Mouse (Mus musculus): ENCODE data around the gene Mrpl55. TPM values are rescaled to one million over a fixed set of nuclear protein-coding genes. Genes with fewer than 3 reads are reported as not detected.

Gene Mrpl55
- polyA plus RNA-seq, 1 experiment from 2014 or later, result 87.7 TPM

- DNase-seq (peak; percentile 78), ATAC-seq (ENCODE audit: low FRiP score, low TSS enrichment) (no peak; the same call in 1 of the 2 replicates)
- WGBS, result 36% methylated on average over 3 of the region's 3 CpGs
- Histone ChIP-seq H3K9me3 (ENCODE audit: control insufficient read depth, low read length) (no peaks in the 10 kb centered on the region), H3K9ac (replicated peaks; ENCODE audit: low read length) (no peak overlapping the region), H3K36me3 (ENCODE audit: control insufficient read depth, insufficient read depth, low read length) (peaks cover 44% of the 10 kb centered on the region), H3K4me3 (replicated peaks; ENCODE audit: low read depth, low read length) (no peak overlapping the region), H3K27ac (replicated peaks; ENCODE audit: low read depth, low read length) (no peak overlapping the region), H3K27me3 (ENCODE audit: control insufficient read depth, insufficient read depth, low read length) (peaks cover 6% of the 10 kb centered on the region; the same call in 1 of the 2 replicates), H3K4me1 (ENCODE audit: control insufficient read depth, insufficient read depth, low read length) (no peaks in the 10 kb centered on the region), H3K4me2 (ENCODE audit: low read length) (no peak overlapping the region)
Measured at GRCm38 (mm10) chr11:59183821-59184220, 18.5 kb upstream of the Mrpl55 start.

GRCm38 (mm10) chr11:59185490-59185889 lies 16.8 kb upstream of the Mrpl55 start:
- H3K9ac ChIP-seq (replicated peaks; ENCODE audit: low read length), result no peak overlapping the region
- H3K4me2 ChIP-seq (ENCODE audit: low read length), result no peak overlapping the region
- H3K4me3 ChIP-seq (replicated peaks; ENCODE audit: low read depth, low read length), result no peak overlapping the region
- 84% methylated on average over 5 of the region's 5 CpGs for WGBS
- 0 out of 2 replicates have a peak, but pooled peaks cover 8% of the 10 kb centered on the region for H3K4me1 ChIP-seq (ENCODE audit: control insufficient read depth, insufficient read depth, low read length)
- DNase-seq (no peak), ATAC-seq (ENCODE audit: low FRiP score, low TSS enrichment) (no peak)
- H3K36me3 ChIP-seq (ENCODE audit: control insufficient read depth, insufficient read depth, low read length), result peaks cover 44% of the 10 kb centered on the region
- no peak overlapping the region for H3K27ac ChIP-seq (replicated peaks; ENCODE audit: low read depth, low read length)
- H3K9me3 ChIP-seq (ENCODE audit: control insufficient read depth, low read length), result no peaks in the 10 kb centered on the region
- no peaks in the 10 kb centered on the region for H3K27me3 ChIP-seq (ENCODE audit: control insufficient read depth, insufficient read depth, low read length)

GRCm38 (mm10) chr11:59187706-59188105 lies 14.6 kb upstream of the Mrpl55 start:
- no peak for ATAC-seq (ENCODE audit: low FRiP score, low TSS enrichment)
- Histone ChIP-seq H3K27me3 (ENCODE audit: control insufficient read depth, insufficient read depth, low read length) (no peaks in the 10 kb centered on the region), H3K27ac (replicated peaks; ENCODE audit: low read depth, low read length) (no peak overlapping the region), H3K9ac (replicated peaks; ENCODE audit: low read length) (no peak overlapping the region), H3K4me3 (replicated peaks; ENCODE audit: low read depth, low read length) (no peak overlapping the region), H3K4me1 (ENCODE audit: control insufficient read depth, insufficient read depth, low read length) (peaks cover 14% of the 10 kb centered on the region; the same call in 1 of the 2 replicates), H3K4me2 (ENCODE audit: low read length) (no peak overlapping the region), H3K9me3 (ENCODE audit: control insufficient read depth, low read length) (no peaks in the 10 kb centered on the region), H3K36me3 (ENCODE audit: control insufficient read depth, insufficient read depth, low read length) (peaks cover 41% of the 10 kb centered on the region)
- no peak for DNase-seq
- WGBS, result 86% methylated on average over 6 of the region's 6 CpGs

GRCm38 (mm10) chr11:59191231-59192058 lies 10.8 kb upstream of the Mrpl55 start:
- Histone ChIP-seq H3K4me2 (ENCODE audit: low read length) (peak overlapping the region; percentile 77), H3K27ac (replicated peaks; ENCODE audit: low read depth, low read length) (peak overlapping the region; percentile 91), H3K27me3 (ENCODE audit: control insufficient read depth, insufficient read depth, low read length) (no peaks in the 10 kb centered on the region), H3K36me3 (ENCODE audit: control insufficient read depth, insufficient read depth, low read length) (peaks cover 5% of the 10 kb centered on the region), H3K4me3 (replicated peaks; ENCODE audit: low read depth, low read length) (peak overlapping the region; percentile 63), H3K9ac (replicated peaks; ENCODE audit: low read length) (peak overlapping the region; percentile 74), H3K9me3 (ENCODE audit: control insufficient read depth, low read length) (no peaks in the 10 kb centered on the region), H3K4me1 (ENCODE audit: control insufficient read depth, insufficient read depth, low read length) (peaks cover 14% of the 10 kb centered on the region; the same call in 1 of the 2 replicates)
- ATAC-seq (ENCODE audit: low FRiP score, low TSS enrichment) (peak; percentile 95), DNase-seq (peak; percentile 94)
- WGBS, result under 1% methylated on average over 59 of the region's 59 CpGs

- peak within 1 kb of the TSS; percentile 63 for H3K4me3 ChIP-seq (replicated peaks; ENCODE audit: low read depth, low read length)
- DNase-seq, result no peak
- H3K4me2 ChIP-seq (ENCODE audit: low read length), result peak within 1 kb of the TSS; percentile 77
- no peaks in the 10 kb centered on the region for H3K9me3 ChIP-seq (ENCODE audit: control insufficient read depth, low read length)
- no peaks in the 10 kb centered on the region for H3K27me3 ChIP-seq (ENCODE audit: control insufficient read depth, insufficient read depth, low read length)
- peak within 1 kb of the TSS; percentile 91 for H3K27ac ChIP-seq (replicated peaks; ENCODE audit: low read depth, low read length)
- H3K9ac ChIP-seq (replicated peaks; ENCODE audit: low read length), result peak within 1 kb of the TSS; percentile 74
- WGBS, result 4% methylated on average over 16 of the region's 16 CpGs
- ATAC-seq (ENCODE audit: low FRiP score, low TSS enrichment), result 0 out of 2 replicates have a peak, but pooled peaks have one; percentile 14
- peaks cover 14% of the 10 kb centered on the region; the same call in 1 of the 2 replicates for H3K4me1 ChIP-seq (ENCODE audit: control insufficient read depth, insufficient read depth, low read length)
- H3K36me3 ChIP-seq (ENCODE audit: control insufficient read depth, insufficient read depth, low read length), result no peaks in the 10 kb centered on the region
Measured at GRCm38 (mm10) chr11:59192059-59192386, 10.3 kb upstream of the Mrpl55 start, which contains the start of gene Guk1. Guk1 (minus strand) TSS chr11:59192212.

- H3K4me3 ChIP-seq (replicated peaks; ENCODE audit: low read depth, low read length), result no peak overlapping the region
- H3K9me3 ChIP-seq (ENCODE audit: control insufficient read depth, low read length), result no peaks in the 10 kb centered on the region
- no peak for DNase-seq
- H3K36me3 ChIP-seq (ENCODE audit: control insufficient read depth, insufficient read depth, low read length), result no peaks in the 10 kb centered on the region
- peaks cover 1% of the 10 kb centered on the region; the same call in 1 of the 2 replicates for H3K4me1 ChIP-seq (ENCODE audit: control insufficient read depth, insufficient read depth, low read length)
- ATAC-seq (ENCODE audit: low FRiP score, low TSS enrichment), result no peak
- no peaks in the 10 kb centered on the region for H3K27me3 ChIP-seq (ENCODE audit: control insufficient read depth, insufficient read depth, low read length)
- no peak overlapping the region for H3K9ac ChIP-seq (replicated peaks; ENCODE audit: low read length)
- H3K27ac ChIP-seq (replicated peaks; ENCODE audit: low read depth, low read length), result no peak overlapping the region
- no peak overlapping the region for H3K4me2 ChIP-seq (ENCODE audit: low read length)
Measured at GRCm38 (mm10) chr11:59196230-59196629, 6.1 kb upstream of the Mrpl55 start.

- Histone ChIP-seq H3K4me2 (ENCODE audit: low read length) (peak overlapping the region; percentile 89), H3K4me3 (replicated peaks; ENCODE audit: low read depth, low read length) (peak overlapping the region; percentile 72), H3K27me3 (ENCODE audit: control insufficient read depth, insufficient read depth, low read length) (no peaks in the 10 kb centered on the region), H3K36me3 (ENCODE audit: control insufficient read depth, insufficient read depth, low read length) (peaks cover 22% of the 10 kb centered on the region), H3K27ac (replicated peaks; ENCODE audit: low read depth, low read length) (no peak overlapping the region), H3K9ac (replicated peaks; ENCODE audit: low read length) (peak overlapping the region; percentile 58), H3K9me3 (ENCODE audit: control insufficient read depth, low read length) (no peaks in the 10 kb centered on the region), H3K4me1 (ENCODE audit: control insufficient read depth, insufficient read depth, low read length) (peaks cover 14% of the 10 kb centered on the region)
- ATAC-seq (ENCODE audit: low FRiP score, low TSS enrichment) (no peak), DNase-seq (no peak)
- WGBS, result 38% methylated on average over 16 of the region's 16 CpGs
Measured at GRCm38 (mm10) chr11:59201216-59202002, 877 bp upstream of the Mrpl55 start.

GRCm38 (mm10) chr11:59208153-59208831 lies 6.0 kb downstream of the Mrpl55 start, which contains the start of gene 2310033P09Rik:
2310033P09Rik (plus strand) TSS chr11:59208321.
- Histone ChIP-seq H3K4me3 (replicated peaks; ENCODE audit: low read depth, low read length) (peak within 1 kb of the TSS; percentile 89), H3K4me1 (ENCODE audit: control insufficient read depth, insufficient read depth, low read length) (peaks cover 11% of the 10 kb centered on the region), H3K27ac (replicated peaks; ENCODE audit: low read depth, low read length) (peak within 1 kb of the TSS; percentile 89), H3K9me3 (ENCODE audit: control insufficient read depth, low read length) (no peaks in the 10 kb centered on the region), H3K36me3 (ENCODE audit: control insufficient read depth, insufficient read depth, low read length) (peaks cover 50% of the 10 kb centered on the region), H3K27me3 (ENCODE audit: control insufficient read depth, insufficient read depth, low read length) (no peaks in the 10 kb centered on the region), H3K4me2 (ENCODE audit: low read length) (peak within 1 kb of the TSS; percentile 86), H3K9ac (replicated peaks; ENCODE audit: low read length) (peak within 1 kb of the TSS; percentile 87)
- WGBS, result under 1% methylated on average over 67 of the region's 67 CpGs
- DNase-seq, result peak; percentile 99
- ATAC-seq (ENCODE audit: low FRiP score, low TSS enrichment), result peak; percentile 92
